Mouse (Mus musculus): ENCODE data around the gene Gm8909. TPM values are rescaled to one million over a fixed set of nuclear protein-coding genes. Genes with fewer than 3 reads are reported as not detected.
"Not testable (repeated sequence)": the region's sequence is repeated elsewhere in the genome, so short reads cannot be mapped to it uniquely, and the experiment has no call there.

The Gm8909 gene
- polyA plus RNA-seq, 1 experiment = not detected

- H3K4me2 ChIP-seq (ENCODE audit: low read depth) = peak overlapping the region; percentile 44
- H3K79me2 ChIP-seq (ENCODE audit: control insufficient read depth, insufficient read depth) = no peaks in the 10 kb centered on the region
- no peak overlapping the region for H3ac ChIP-seq (ENCODE audit: control insufficient read depth, insufficient read length)
- no peak overlapping the region for H3K4me3 ChIP-seq
- TF ChIP-seq POLR2AphosphoS2 (IDR thresholded peaks at IDR 0.05; ENCODE audit: insufficient read length, low read depth) (no peak), REST (IDR thresholded peaks at IDR 0.05; ENCODE audit: insufficient read depth, insufficient read length) (no peak), MYOD1 (IDR thresholded peaks at IDR 0.05; ENCODE audit: control insufficient read depth in 1 of 3, insufficient read length in 2 of 3, low read depth in 2 of 3) (no peak), E2F4 (IDR thresholded peaks at IDR 0.05; ENCODE audit: insufficient read depth) (no peak)
- H3K27me3 ChIP-seq (ENCODE audit: control insufficient read depth, insufficient read depth, insufficient read length) = peaks cover 28% of the 10 kb centered on the region
- H3K36me3 ChIP-seq (ENCODE audit: control insufficient read depth, insufficient read depth) = no peaks in the 10 kb centered on the region
Measured at GRCm38 (mm10) chr17:36145111-36145860, 23.1 kb downstream of the Gm8909 start.

GRCm38 (mm10) chr17:36136299-36136848, 32.0 kb downstream of the Gm8909 start:
- not testable (repeated sequence) for H3K79me2 ChIP-seq (ENCODE audit: control insufficient read depth, insufficient read depth); H3K4me2 ChIP-seq (ENCODE audit: low read depth); H3K36me3 ChIP-seq (ENCODE audit: control insufficient read depth, insufficient read depth); H3ac ChIP-seq (ENCODE audit: control insufficient read depth, insufficient read length); H3K4me3 ChIP-seq
- H3K27me3 ChIP-seq (ENCODE audit: control insufficient read depth, insufficient read depth, insufficient read length) = peaks cover 30% of the 10 kb centered on the region

- not testable (repeated sequence) for H3ac ChIP-seq (ENCODE audit: control insufficient read depth, insufficient read length); H3K79me2 ChIP-seq (ENCODE audit: control insufficient read depth, insufficient read depth); H3K4me2 ChIP-seq (ENCODE audit: low read depth); H3K36me3 ChIP-seq (ENCODE audit: control insufficient read depth, insufficient read depth); H3K4me3 ChIP-seq
- H3K27me3 ChIP-seq (ENCODE audit: control insufficient read depth, insufficient read depth, insufficient read length) = peaks cover 31% of the 10 kb centered on the region
Measured at GRCm38 (mm10) chr17:36135421-36136231, 32.7 kb downstream of the Gm8909 start.

- Histone ChIP-seq H3K79me2 (ENCODE audit: control insufficient read depth, insufficient read depth) (no peaks in the 10 kb centered on the region), H3ac (ENCODE audit: control insufficient read depth, insufficient read length) (no peak overlapping the region), H3K36me3 (ENCODE audit: control insufficient read depth, insufficient read depth) (no peaks in the 10 kb centered on the region), H3K4me3 (no peak overlapping the region), H3K27me3 (ENCODE audit: control insufficient read depth, insufficient read depth, insufficient read length) (peaks cover 25% of the 10 kb centered on the region), H3K4me2 (ENCODE audit: low read depth) (no peak overlapping the region)
- TF ChIP-seq MYOD1 (IDR thresholded peaks at IDR 0.05; ENCODE audit: control insufficient read depth in 1 of 3, insufficient read length in 2 of 3, low read depth in 2 of 3) = no peak
- TF ChIP-seq POLR2AphosphoS2 (IDR thresholded peaks at IDR 0.05; ENCODE audit: insufficient read length, low read depth) = no peak
- no peak for TF ChIP-seq POLR2A (IDR thresholded peaks at IDR 0.05; ENCODE audit: insufficient read length, low read depth)
- TF ChIP-seq TCF3 (IDR thresholded peaks at IDR 0.05; ENCODE audit: insufficient read length, low read depth) = no peak
- TF ChIP-seq SRF (IDR thresholded peaks at IDR 0.05; ENCODE audit: control insufficient read depth, insufficient read length, low read depth) = no peak
- no peak for TF ChIP-seq REST (IDR thresholded peaks at IDR 0.05; ENCODE audit: insufficient read depth, insufficient read length)
- TF ChIP-seq TCF12 (IDR thresholded peaks at IDR 0.05; ENCODE audit: insufficient read depth, poor library complexity, severe bottlenecking) = no peak
- TF ChIP-seq CEBPB (IDR thresholded peaks at IDR 0.05; ENCODE audit: insufficient read depth, poor library complexity, severe bottlenecking) = no peak
- no peak for TF ChIP-seq MAX (IDR thresholded peaks at IDR 0.05; ENCODE audit: low read depth)
Measured at GRCm38 (mm10) chr17:36131516-36132265, 36.6 kb downstream of the Gm8909 start.

GRCm38 (mm10) chr17:36128968-36129817, 39.1 kb downstream of the Gm8909 start, which contains the start of gene Gm7030:
Gene Gm7030, minus strand, starts transcription at chr17:36129425.
- H3K79me2 ChIP-seq (ENCODE audit: control insufficient read depth, insufficient read depth); H3ac ChIP-seq (ENCODE audit: control insufficient read depth, insufficient read length); H3K36me3 ChIP-seq (ENCODE audit: control insufficient read depth, insufficient read depth); H3K4me2 ChIP-seq (ENCODE audit: low read depth); H3K4me3 ChIP-seq: not testable (repeated sequence)
- H3K27me3 ChIP-seq (ENCODE audit: control insufficient read depth, insufficient read depth, insufficient read length) = peaks cover 21% of the 10 kb centered on the region

- H3ac ChIP-seq (ENCODE audit: control insufficient read depth, insufficient read length); H3K4me2 ChIP-seq (ENCODE audit: low read depth); H3K79me2 ChIP-seq (ENCODE audit: control insufficient read depth, insufficient read depth); H3K4me3 ChIP-seq; H3K36me3 ChIP-seq (ENCODE audit: control insufficient read depth, insufficient read depth): not testable (repeated sequence)
- H3K27me3 ChIP-seq (ENCODE audit: control insufficient read depth, insufficient read depth, insufficient read length) = peaks cover 21% of the 10 kb centered on the region
Measured at GRCm38 (mm10) chr17:36128525-36128924, 39.8 kb downstream of the Gm8909 start.

GRCm38 (mm10) chr17:36124111-36124510, 44.2 kb downstream of the Gm8909 start:
- not testable (repeated sequence) for H3K36me3 ChIP-seq (ENCODE audit: control insufficient read depth, insufficient read depth); H3K79me2 ChIP-seq (ENCODE audit: control insufficient read depth, insufficient read depth); H3K4me3 ChIP-seq; H3K4me2 ChIP-seq (ENCODE audit: low read depth); H3K27me3 ChIP-seq (ENCODE audit: control insufficient read depth, insufficient read depth, insufficient read length); H3ac ChIP-seq (ENCODE audit: control insufficient read depth, insufficient read length)

- not testable (repeated sequence) for H3ac ChIP-seq (ENCODE audit: control insufficient read depth, insufficient read length)
- peak within 1 kb of the TSS; percentile 68 for H3K4me2 ChIP-seq (ENCODE audit: low read depth)
Measured at GRCm38 (mm10) chr17:36121352-36122020, 46.9 kb downstream of the Gm8909 start, which contains the start of gene Gm19684. Gene Gm19684, plus strand, starts transcription at chr17:36121678.

More at GRCm38 (mm10) chr17:36121352-36122020, 46.9 kb downstream of the Gm8909 start, which contains the start of gene Gm19684:
- H3K79me2 ChIP-seq (ENCODE audit: control insufficient read depth, insufficient read depth); H3K36me3 ChIP-seq (ENCODE audit: control insufficient read depth, insufficient read depth); H3K27me3 ChIP-seq (ENCODE audit: control insufficient read depth, insufficient read depth, insufficient read length): not testable (repeated sequence)
- peak within 1 kb of the TSS; percentile 13 for H3K4me3 ChIP-seq
